Mouse (Mus musculus) ES-E14 (cell line): ENCODE data around the gene Sdhb.

Experiments
- MAFK ChIP-seq: IDR thresholded peaks from 2 replicates; pipeline ENCODE4 v1.6.1; 2014; ENCODE audit warnings: mild to moderate bottlenecking, low read depth, low read length, inconsistent platforms; ENCODE audit not compliant: insufficient read depth
- ZNF384 ChIP-seq: IDR thresholded peaks from 2 replicates; pipeline ENCODE4 v1.6.1; 2012; ENCODE audit warnings: low read depth, low read length, inconsistent platforms

GRCm38 (mm10) chr4:141010941-141011429, 50.0 kb downstream of the Sdhb start:
- TF ChIP-seq ZNF384 (no peak), MAFK (no peak)
